Mouse (Mus musculus) lung, postnatal 4 days (tissue): Measurements from ENCODE around the gene Camk1g.

Experiments
- DNase-seq, 2 experiments: peaks; one replicate each; pipeline ENCODE4 v3.0.0; 2021

The Camk1g gene

DNA sequence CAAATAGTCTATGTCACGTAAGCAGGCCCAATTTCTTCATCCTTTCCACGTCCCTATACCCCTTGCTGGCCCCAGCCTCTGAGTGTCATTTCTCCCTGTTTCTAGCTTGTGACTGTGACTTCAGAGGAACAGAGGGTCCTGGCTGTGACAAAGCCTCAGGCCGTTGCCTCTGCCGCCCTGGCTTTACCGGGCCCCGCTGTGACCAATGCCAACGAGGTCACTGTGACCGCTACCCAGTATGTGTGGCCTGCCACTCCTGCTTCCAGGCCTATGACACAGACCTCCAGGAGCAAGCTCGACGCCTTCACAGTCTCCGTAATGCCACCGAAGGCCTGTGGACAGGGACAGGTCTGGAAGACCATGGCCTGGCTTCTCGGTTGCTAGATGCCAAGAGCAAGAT, 38.1 kb downstream of the Camk1g start:
- DNase-seq: peak in 1 of 2 experiments; percentile 17

DNA sequence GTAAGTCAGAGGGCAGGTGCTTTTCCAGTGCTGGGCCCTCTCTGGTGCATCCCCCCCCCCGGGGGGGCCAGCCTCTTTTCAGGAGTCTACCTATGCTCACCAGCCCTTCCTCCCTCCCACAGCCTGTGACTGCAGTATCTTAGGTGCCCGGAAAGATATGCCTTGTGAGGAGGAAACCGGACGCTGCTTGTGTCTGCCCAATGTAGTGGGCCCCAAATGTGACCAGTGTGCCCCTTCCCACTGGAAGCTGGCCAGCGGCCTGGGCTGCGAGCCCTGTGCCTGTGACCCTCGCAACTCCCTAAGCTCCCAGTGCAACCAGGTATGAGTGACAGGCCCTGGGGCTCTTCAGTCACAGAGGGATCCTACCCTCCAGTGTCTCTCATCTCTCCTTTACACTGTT, 39.5 kb downstream of the Camk1g start:
- peak in 1 of 2 experiments; percentile 18 for DNase-seq

- DNase-seq: peak; percentile 75 to 85
These were observed 39.9 kb downstream of the Camk1g start for GRCm38 (mm10) chr1:193330172-193330571.

GRCm38 (mm10) chr1:193329557-193329956, 40.5 kb downstream of the Camk1g start:
- DNase-seq: no peak

GRCm38 (mm10) chr1:193327686-193328085, 42.4 kb downstream of the Camk1g start:
- DNase-seq: no peak

DNA sequence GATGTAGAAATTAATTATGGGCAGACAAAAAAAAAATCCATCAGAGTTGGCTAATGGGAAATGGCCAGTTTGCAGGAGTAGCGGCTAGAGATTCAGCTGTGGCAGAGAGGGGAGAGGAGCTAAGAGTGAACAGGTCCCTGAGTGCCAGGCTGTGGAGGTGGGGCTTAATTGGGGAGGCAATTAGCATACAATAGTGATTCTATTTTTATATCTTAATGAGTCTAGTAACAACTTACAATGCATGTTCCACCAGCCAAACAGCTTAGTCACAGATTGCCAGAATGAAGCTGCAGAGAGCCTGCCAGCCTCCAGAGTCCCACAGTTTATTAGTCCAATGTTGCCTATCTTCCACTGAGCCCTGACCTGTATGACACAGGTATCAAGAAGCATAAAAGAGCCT, 42.9 kb downstream of the Camk1g start:
- DNase-seq: no peak

DNA sequence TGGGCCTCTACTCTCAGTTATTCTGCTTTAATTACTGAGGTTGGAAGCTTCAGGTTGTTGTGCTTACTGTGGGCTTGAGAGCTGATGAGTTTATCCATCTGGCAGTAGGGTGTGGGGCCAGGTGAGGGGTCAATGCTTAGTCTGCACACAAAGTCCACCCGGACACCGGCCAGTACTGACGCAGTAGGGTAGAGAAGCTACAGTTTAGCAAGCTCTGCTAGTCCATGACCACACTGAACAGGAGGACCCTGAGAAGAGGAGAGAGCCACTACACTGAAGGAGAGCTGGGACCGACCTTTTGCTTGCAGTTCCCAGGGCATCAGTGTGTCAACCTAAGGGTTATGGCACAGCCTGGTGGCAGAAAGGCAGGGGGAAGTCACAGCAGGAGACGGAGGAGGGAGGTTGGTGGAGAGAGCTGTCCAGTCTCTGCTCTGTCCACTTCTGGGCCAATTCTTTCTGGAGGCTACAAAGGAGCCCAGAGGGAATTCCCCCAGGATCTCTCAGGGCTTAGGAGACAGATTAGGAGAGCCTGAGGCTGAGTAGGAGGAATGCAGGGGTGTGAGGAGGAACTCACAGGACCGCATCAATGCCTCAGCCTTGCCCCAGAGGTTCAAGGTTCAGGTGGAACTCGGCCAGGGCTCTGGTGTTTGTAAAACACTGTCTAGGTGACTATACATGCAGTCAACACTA, 43.5 kb downstream of the Camk1g start:
- peak in 1 of 2 experiments; percentile 26 for DNase-seq

DNA sequence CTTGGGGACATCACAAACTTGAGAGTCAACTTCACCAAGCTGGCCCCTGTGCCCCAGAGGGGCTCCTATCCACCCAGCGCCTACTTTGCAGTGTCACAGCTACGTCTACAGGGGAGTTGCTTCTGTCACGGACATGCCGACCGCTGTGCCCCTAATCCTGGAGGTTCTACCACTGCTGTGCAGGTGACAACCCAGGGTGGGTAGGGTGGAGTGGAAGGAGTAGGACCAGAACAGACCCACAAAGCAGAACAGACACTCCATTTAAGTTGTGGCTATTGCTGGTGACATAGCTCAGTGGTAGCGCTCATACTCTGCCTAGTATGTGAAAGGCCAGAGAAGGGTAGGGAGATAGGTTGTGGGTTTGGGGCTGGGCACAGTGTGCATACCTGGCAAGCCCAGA, 44.2 kb downstream of the Camk1g start:
- no peak for DNase-seq

DNA sequence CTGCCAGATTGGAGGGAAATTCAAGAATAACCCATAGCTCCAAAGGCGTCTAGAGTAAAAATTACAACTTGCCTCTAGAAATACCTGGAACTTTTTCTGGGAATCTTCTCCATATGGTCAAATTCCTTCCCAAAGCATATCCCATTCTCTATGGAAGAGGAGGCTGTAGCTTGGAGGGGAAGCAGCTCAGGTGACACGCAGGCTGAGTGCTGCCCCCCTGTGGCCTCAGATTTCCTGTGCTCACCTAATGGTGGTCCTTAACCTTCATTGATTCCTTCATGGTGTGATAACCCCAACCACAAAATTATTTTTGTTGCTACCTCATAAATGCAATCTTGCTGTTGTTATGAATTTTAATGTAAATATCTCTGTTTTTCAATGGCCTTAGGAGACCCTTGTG, 45.9 kb downstream of the Camk1g start:
- peak in 1 of 2 experiments; percentile 47 for DNase-seq

GRCm38 (mm10) chr1:193323686-193324085, 46.4 kb downstream of the Camk1g start:
- DNase-seq: no peak

- no peak for DNase-seq
These were observed 49.7 kb downstream of the Camk1g start for GRCm38 (mm10) chr1:193320398-193320797.

DNA sequence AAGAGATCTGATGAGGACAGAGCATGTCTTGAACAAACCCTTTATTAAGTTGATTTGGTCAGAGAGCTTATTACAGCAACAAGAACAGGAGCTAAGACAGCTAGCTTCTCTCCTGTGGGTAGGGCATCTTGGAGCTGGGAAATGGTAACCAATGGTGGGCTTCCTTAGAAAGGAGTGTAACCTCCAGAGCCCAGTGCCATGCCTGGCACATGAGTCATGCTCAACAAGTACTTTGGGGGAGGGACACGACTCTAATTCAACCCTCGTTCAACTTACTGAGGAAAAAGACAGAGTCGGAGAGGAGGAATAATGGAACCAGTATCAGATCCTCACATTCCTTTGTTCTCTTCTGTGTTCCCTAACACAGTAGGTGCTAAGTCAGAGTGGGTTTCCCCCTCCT, 50.4 kb downstream of the Camk1g start:
- DNase-seq: no peak

- peak; percentile 64 to 90 for DNase-seq
These were observed 52.9 kb downstream of the Camk1g start for GRCm38 (mm10) chr1:193317159-193317559.

DNA sequence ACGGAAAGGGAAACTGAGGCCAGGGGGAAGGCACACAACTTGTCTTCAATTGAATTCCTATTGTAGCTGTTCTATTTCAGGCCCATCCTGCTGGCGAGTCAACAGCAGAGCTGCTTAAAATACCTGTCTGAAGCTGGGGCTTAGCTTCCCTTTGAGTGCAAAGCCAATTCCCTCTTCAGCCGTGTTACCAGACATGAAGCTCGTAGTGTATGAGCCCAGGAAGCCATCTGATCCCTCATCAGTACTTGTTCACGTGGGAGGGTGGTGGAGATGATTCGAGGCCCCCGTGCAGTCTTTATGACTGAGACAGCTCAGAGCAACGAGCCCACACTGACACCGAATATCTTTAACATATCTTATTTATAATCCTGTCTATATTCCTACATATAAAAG, 53.7 kb downstream of the Camk1g start:
- DNase-seq: no peak

GRCm38 (mm10) chr1:193315705-193316357, 54.3 kb downstream of the Camk1g start:
- DNase-seq: peak; percentile 74 to 91

DNA sequence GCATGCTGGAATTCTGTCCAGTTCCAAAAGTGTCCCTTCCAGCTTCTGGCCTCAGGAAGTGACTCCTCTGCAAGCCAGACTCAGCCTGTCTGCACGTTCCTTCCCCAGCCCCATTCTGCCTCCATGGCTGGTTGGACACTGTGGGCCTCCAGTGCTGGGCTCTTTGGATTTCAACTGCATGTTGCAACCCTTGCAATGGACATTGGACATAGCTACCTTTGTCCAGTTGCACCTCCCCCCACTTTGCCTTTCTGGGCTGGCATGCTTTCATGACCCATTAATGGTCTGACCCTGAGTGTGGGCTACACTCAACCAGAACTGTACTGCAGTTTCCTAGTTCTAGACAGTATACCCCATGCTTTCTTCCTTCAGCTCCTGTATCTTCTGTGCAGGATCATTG, 58.5 kb downstream of the Camk1g start:
- no peak for DNase-seq

- peak in 1 of 2 experiments; percentile 22 for DNase-seq
These were observed 59.5 kb downstream of the Camk1g start for GRCm38 (mm10) chr1:193310519-193311085.

- peak in 1 of 2 experiments; percentile 26 for DNase-seq
These were observed 60.1 kb downstream of the Camk1g start for GRCm38 (mm10) chr1:193309785-193310518.

DNA sequence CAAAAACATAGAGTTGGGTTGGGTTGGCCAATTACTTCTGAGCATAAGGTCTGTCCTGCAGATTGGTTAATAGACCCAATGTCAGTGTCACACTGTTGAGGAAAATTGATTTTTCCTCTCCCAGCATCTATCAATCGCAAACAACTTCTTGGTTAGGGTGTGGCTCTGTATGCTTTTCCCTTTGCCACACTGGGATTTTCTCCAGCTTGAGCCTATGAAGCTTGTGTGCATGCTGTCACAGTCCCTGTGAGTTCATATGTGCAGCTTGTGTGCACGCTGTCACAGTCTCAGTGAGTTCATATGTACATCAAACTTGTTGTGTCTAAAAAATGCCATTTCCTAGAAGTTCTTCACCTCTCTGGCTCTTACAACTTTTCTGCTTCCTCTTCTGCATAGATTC, 63.3 kb downstream of the Camk1g start:
- DNase-seq: no peak

DNA sequence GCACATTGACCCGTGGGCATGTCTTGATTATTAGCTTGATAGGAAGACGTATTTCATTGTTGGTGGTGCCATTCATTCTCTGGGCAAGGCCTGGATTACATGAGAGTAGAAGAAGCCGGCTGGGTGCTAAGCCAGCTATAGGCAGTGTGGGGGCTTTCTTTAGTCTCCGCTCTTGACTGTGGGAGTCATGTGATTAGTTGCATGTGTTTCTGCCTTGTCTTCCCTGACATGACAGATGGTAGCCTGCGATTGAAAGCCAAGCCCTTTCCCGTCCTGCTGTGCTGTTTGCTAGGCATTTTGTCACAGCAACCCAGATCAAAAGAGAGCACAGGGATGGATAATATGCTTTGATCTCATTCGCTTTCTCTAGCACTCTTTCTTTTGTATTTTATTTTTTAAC, 64.7 kb downstream of the Camk1g start:
- DNase-seq: no peak

GRCm38 (mm10) chr1:193303096-193303495, 67.0 kb downstream of the Camk1g start:
- no peak for DNase-seq

DNA sequence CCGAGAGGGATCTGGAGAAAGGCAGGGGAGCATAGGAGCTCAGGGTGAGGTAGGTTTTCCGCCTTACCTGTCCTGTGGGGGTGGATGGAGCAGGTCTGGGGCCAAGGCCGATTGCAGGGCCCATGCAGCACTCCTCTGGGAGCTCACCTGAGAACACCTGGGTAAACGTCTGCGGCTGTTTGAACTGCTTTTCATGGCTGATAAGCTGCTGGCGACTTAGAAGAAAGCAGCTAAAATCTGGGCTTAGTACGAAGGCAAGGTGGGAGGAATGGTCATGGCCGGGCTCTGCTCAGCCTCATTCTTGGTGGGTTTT, 68.0 kb downstream of the Camk1g start:
- no peak for DNase-seq

DNA sequence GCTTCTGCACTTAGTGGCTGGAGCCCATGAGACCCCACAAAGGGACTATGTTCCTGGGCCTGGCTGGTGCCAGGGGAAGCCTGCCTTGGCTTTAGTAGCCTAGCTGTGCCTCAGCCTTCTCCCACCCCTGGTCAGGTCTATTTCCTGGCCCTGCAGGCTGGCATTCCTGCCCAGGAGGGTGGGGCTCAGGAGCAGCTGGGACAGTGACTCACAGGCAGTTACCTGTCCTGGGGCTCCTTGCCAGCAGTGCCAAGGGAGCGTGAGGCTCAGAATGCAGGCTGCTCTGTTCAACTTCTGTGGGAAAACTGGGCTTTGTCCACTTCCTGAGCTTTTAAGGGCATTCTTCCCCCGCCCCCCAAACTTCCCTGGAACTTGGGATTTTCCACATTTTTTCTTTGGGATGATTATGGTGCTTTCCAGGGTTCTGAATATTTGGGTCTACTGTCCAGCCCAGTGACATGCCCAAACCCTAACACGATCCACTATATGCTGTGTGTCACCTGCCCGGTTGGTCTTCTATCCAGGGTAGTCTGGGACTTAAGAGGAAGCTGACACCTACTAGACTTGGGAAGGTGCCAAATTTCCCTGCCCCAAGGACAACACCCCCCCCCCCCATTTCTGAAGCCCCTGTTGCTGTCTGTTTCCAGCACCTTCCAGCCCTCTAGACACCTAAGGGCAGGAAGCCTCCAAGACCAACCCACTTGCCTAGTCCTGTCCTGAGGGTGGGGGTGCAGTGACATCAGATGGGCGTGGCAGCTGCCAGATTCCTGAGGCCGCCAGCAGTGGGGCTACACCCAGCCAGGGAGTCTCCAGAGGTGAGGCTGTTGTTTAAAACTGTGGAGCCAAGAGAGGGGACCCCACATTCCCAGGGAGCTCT, 68.6 kb downstream of the Camk1g start:
- peak; percentile 69 to 82 for DNase-seq
